Mouse (Mus musculus) forebrain, embryonic 14.5 days (tissue): ENCODE results near the gene Ncoa4. TPM values are rescaled to one million over a fixed set of nuclear protein-coding genes. Genes with fewer than 3 reads are reported as not detected.

Experiments
- ATAC-seq: fragments of 200-750 bp; cut with Nextera tagmentation; 2 replicates; pipeline ENCODE4 v1.8.0; 2017; ENCODE audit warnings: mild to moderate bottlenecking, moderate library complexity
- DNase-seq: peaks from one replicate; pipeline ENCODE4 v3.0.0-alpha.2; 2015; ENCODE audit warnings: low spot score
- H3K27ac ChIP-seq: fragments of 300-500 bp; sonication (generic); 2 replicates; pipeline ENCODE4 v1.5.1; 2014; ENCODE audit warnings: low read depth, mild to moderate bottlenecking, control low read depth, low read length, moderate library complexity
- H3K27me3 ChIP-seq: fragments of 300-500 bp; sonication (generic); replicated peaks from 2 replicates; pipeline ENCODE4 v1.6.1; 2014; ENCODE audit warnings: low read length, control low read depth, mixed read lengths; ENCODE audit not compliant: control insufficient read depth, insufficient read depth
- H3K36me3 ChIP-seq: fragments of 300-500 bp; sonication (generic); 2 replicates; pipeline ENCODE4 v1.6.1; 2014; ENCODE audit warnings: low read length, control low read depth; ENCODE audit not compliant: control insufficient read depth, insufficient read depth
- H3K4me1 ChIP-seq: fragments of 300-500 bp; sonication (generic); 2 replicates; pipeline ENCODE4 v1.6.1; 2014; ENCODE audit warnings: antibody characterized with exemption, low read length, control low read depth; ENCODE audit not compliant: control insufficient read depth, insufficient read depth
- H3K4me2 ChIP-seq: fragments of 300-500 bp; sonication (generic); 2 replicates; pipeline ENCODE4 v1.6.1; 2014; ENCODE audit warnings: mild to moderate bottlenecking, control low read depth, low read length
- H3K4me3 ChIP-seq: fragments of 300-500 bp; sonication (generic); 2 replicates; pipeline ENCODE4 v1.5.1; 2014; ENCODE audit warnings: low read depth, low read length, control low read depth
- H3K9ac ChIP-seq: fragments of 300-500 bp; sonication (generic); 2 replicates; pipeline ENCODE4 v1.6.1; 2014; ENCODE audit warnings: mild to moderate bottlenecking, low read length, control low read depth, moderate library complexity
- H3K9me3 ChIP-seq: fragments of 300-500 bp; sonication (generic); replicated peaks from 2 replicates; pipeline ENCODE4 v1.6.1; 2016; ENCODE audit warnings: low read length, control low read depth, mixed read lengths; ENCODE audit not compliant: control insufficient read depth
- WGBS: fragments of 180-500 bp; shearing (Covaris S2); extraction: QIAGEN DNeasy Blood & Tissue Kit; methylation state at CpG from one replicate; pipeline ENCODE4 v1.1.7; 2014; 5-methylcytosine and 5-hydroxymethylcytosine counted together
- polyA plus RNA-seq: library from polyadenylated mRNA; unstranded; fragments of >200 nt; fragmentation: Nextera tagmentation; extraction: Ambion mirVana; gene quantifications from 2 replicates; pipeline ENCODE4 v1.2.1, GENCODE M21; 2014

The Ncoa4 gene
- polyA plus RNA-seq, 1 experiment from 2014 or later = 137 TPM

GRCm38 (mm10) chr14:32164173-32165051 lies 4.7 kb downstream of the Ncoa4 start:
- no peak overlapping the region for H3K9ac ChIP-seq
- no peaks in the 10 kb centered on the region for H3K27me3 ChIP-seq
- no peak overlapping the region for H3K27ac ChIP-seq
- 84% methylated on average over 8 of the region's 8 CpGs for WGBS
- DNase-seq (no peak), ATAC-seq (no peak)
- H3K4me3 ChIP-seq = no peak overlapping the region
- no peak overlapping the region; the same call in 1 of the 2 replicates for H3K4me2 ChIP-seq
- no peaks in the 10 kb centered on the region for H3K9me3 ChIP-seq
- H3K4me1 ChIP-seq = peaks cover 15% of the 10 kb centered on the region
- H3K36me3 ChIP-seq = no peaks in the 10 kb centered on the region

- WGBS = under 1% methylated on average over 42 of the region's 42 CpGs
- Histone ChIP-seq H3K9ac (peak overlapping the region; percentile 64), H3K9me3 (no peaks in the 10 kb centered on the region), H3K27me3 (no peaks in the 10 kb centered on the region), H3K27ac (no peak overlapping the region), H3K4me2 (peak overlapping the region; percentile 97), H3K36me3 (no peaks in the 10 kb centered on the region), H3K4me3 (peak overlapping the region; percentile 41), H3K4me1 (peaks cover 13% of the 10 kb centered on the region)
- DNase-seq (peak; percentile 62), ATAC-seq (peak; percentile 54)
These were observed 5.8 kb downstream of the Ncoa4 start for GRCm38 (mm10) chr14:32165278-32166061.

- peaks cover 7% of the 10 kb centered on the region for H3K4me1 ChIP-seq
- DNase-seq (no peak), ATAC-seq (no peak)
- peak overlapping the region; percentile 97 for H3K4me2 ChIP-seq
- H3K36me3 ChIP-seq = peaks cover under 1% of the 10 kb centered on the region; the same call in 1 of the 2 replicates
- 86% methylated on average over 2 of the region's 2 CpGs for WGBS
- H3K9ac ChIP-seq = peak overlapping the region; percentile 64; the same call in 1 of the 2 replicates
- H3K4me3 ChIP-seq = no peak overlapping the region; the same call in 1 of the 2 replicates
- H3K27ac ChIP-seq = no peak overlapping the region
- no peaks in the 10 kb centered on the region for H3K27me3 ChIP-seq
- no peaks in the 10 kb centered on the region for H3K9me3 ChIP-seq
These were observed 6.4 kb downstream of the Ncoa4 start for GRCm38 (mm10) chr14:32166062-32166441.

GRCm38 (mm10) chr14:32166840-32167239 lies 7.2 kb downstream of the Ncoa4 start:
- DNase-seq (no peak), ATAC-seq (no peak)
- no peak overlapping the region for H3K4me2 ChIP-seq

GRCm38 (mm10) chr14:32167326-32167725 lies 7.7 kb downstream of the Ncoa4 start:
- no peak overlapping the region for H3K4me3 ChIP-seq
- H3K9me3 ChIP-seq = no peaks in the 10 kb centered on the region
- H3K4me1 ChIP-seq = peaks cover 6% of the 10 kb centered on the region
- no peak overlapping the region for H3K4me2 ChIP-seq
- H3K27me3 ChIP-seq = no peaks in the 10 kb centered on the region
- DNase-seq (no peak), ATAC-seq (no peak)
- WGBS = 95% methylated on average over 5 of the region's 5 CpGs
- H3K27ac ChIP-seq = no peak overlapping the region
- no peak overlapping the region for H3K9ac ChIP-seq
- H3K36me3 ChIP-seq = peaks cover 3% of the 10 kb centered on the region; the same call in 1 of the 2 replicates

More at GRCm38 (mm10) chr14:32166840-32167239, 7.2 kb downstream of the Ncoa4 start:
- Histone ChIP-seq H3K36me3 (peaks cover 3% of the 10 kb centered on the region; the same call in 1 of the 2 replicates), H3K27me3 (no peaks in the 10 kb centered on the region), H3K4me1 (peaks cover 6% of the 10 kb centered on the region), H3K4me3 (no peak overlapping the region), H3K9me3 (no peaks in the 10 kb centered on the region), H3K9ac (no peak overlapping the region), H3K27ac (no peak overlapping the region)
- 85% methylated on average over 1 of the region's 1 CpGs for WGBS

GRCm38 (mm10) chr14:32168653-32169231 lies 9.1 kb downstream of the Ncoa4 start:
- H3K4me2 ChIP-seq = no peak overlapping the region
- H3K27me3 ChIP-seq = no peaks in the 10 kb centered on the region
- H3K36me3 ChIP-seq = peaks cover 12% of the 10 kb centered on the region
- DNase-seq (no peak), ATAC-seq (no peak)
- 67% methylated on average over 3 of the region's 3 CpGs for WGBS
- H3K9me3 ChIP-seq = no peaks in the 10 kb centered on the region
- H3K4me3 ChIP-seq = no peak overlapping the region
- no peak overlapping the region for H3K9ac ChIP-seq
- no peak overlapping the region for H3K27ac ChIP-seq
- peaks cover 6% of the 10 kb centered on the region for H3K4me1 ChIP-seq

- H3K27me3 ChIP-seq = no peaks in the 10 kb centered on the region
- peaks cover 22% of the 10 kb centered on the region for H3K36me3 ChIP-seq
- no peaks in the 10 kb centered on the region for H3K9me3 ChIP-seq
- whole genome bisulfite sequencing = 92% methylated on average over 4 of the region's 4 CpGs
- DNase-seq (no peak), ATAC-seq (no peak)
- no peak overlapping the region for H3K9ac ChIP-seq
- H3K27ac ChIP-seq = no peak overlapping the region
- H3K4me1 ChIP-seq = peaks cover 6% of the 10 kb centered on the region
- no peak overlapping the region for H3K4me2 ChIP-seq
- no peak overlapping the region for H3K4me3 ChIP-seq
These were observed 10.5 kb downstream of the Ncoa4 start for GRCm38 (mm10) chr14:32170137-32170536.

GRCm38 (mm10) chr14:32175310-32175709 lies 15.6 kb downstream of the Ncoa4 start:
- Histone ChIP-seq H3K36me3 (peaks cover 44% of the 10 kb centered on the region), H3K4me2 (no peak overlapping the region), H3K9me3 (no peaks in the 10 kb centered on the region), H3K4me1 (no peaks in the 10 kb centered on the region), H3K27me3 (no peaks in the 10 kb centered on the region), H3K27ac (no peak overlapping the region), H3K9ac (no peak overlapping the region), H3K4me3 (no peak overlapping the region)
- DNase-seq (no peak), ATAC-seq (no peak)
- 94% methylated on average over 2 of the region's 2 CpGs for WGBS
